Mouse (Mus musculus) lung, postnatal 36 days (tissue): Measurements from ENCODE around the gene Olfr711.
"Not testable (repeated sequence)": the region's sequence is repeated elsewhere in the genome, so short reads cannot be mapped to it uniquely, and the experiment has no call there.

Source experiments
- DNase-seq: peaks from one replicate; pipeline ENCODE4 v3.0.0; 2022; ENCODE audit warnings: mixed read lengths

The Olfr711 gene

DNA sequence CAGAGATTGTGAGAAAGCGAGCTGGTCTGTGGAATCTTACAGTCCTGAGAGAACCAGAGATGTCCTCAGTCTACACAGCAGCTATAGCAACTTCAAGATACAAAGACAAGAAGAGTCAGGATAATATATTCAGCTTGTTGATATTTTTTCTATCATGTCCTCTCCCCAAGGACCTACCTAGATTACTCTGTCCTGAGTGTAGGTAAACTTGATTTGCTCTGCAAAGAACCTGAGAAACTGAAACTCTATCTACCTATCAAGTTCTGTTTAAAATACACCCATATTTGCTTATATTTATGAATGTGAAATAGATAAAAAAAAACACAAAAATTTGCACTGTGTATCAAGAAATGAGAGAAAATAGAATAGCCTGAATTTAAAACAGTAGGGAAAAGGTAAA lies at the start of gene Olfr711:
Gene Olfr711, minus strand, starts transcription at position 101 of the 400 bp plus-strand sequence.
- no peak for DNase-seq

DNA sequence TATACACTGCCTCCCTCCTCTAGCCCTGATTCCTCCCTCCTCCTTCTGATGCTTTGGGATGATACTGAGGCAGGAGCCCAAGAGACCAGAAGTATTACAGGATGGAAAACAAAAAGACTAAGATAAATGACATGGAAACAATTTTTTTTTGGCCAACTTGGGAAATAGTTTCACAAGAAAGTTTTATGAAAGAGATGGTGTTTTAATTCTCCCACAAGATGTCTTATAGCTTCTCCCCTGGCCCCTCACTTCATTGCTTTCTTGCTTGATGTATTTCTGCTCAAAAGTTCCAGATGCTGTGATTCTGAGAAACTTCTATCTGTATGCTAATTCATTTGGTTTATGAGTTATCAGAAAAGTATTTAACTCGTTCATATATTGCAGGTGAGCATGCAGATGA lies 30.7 kb upstream of the Olfr711 start, which contains the start of gene Olfr2:
Gene Olfr2, minus strand, starts transcription at position 101 of the 400 bp plus-strand sequence.
- DNase-seq, result no peak

DNA sequence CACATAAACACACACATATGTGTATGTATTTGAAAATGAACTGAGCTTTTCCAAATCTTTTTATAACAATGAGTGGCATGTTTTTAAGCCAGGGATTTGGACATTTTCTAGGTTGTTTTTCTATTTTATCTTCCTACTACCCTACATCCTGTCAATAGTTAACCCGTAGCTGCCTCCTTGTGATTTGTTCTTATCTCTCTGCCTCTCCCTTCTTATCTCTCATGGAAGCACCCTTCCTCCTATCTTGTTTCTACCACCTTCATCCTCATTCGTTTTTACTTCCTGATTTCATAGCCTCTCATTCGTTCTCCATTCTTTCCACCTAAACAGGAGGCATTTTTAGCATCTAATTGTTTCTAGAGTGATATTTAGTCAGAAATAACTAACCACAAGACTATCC lies 28.9 kb upstream of the Olfr711 start:
- no peak for DNase-seq

DNA sequence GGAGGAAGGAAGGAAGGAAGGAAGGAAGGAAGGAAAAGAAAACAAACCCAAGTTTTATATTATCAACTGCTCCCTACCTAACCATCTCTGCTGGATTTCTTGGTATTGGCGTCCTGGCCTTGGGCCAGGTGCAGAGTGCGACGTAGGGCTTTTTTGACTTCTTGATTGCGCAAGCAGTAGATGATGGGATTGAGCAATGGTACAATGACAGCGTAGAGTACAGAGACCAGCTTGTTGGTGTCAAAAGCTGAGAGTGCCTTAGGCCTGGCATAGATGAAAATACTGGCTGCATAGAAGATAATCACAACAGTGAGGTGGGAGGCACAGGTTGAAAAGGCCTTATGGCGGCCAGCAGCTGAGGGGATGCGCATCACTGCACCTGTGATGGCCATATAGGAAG lies 25.5 kb upstream of the Olfr711 start:
- DNase-seq, result peak; percentile 21

DNA sequence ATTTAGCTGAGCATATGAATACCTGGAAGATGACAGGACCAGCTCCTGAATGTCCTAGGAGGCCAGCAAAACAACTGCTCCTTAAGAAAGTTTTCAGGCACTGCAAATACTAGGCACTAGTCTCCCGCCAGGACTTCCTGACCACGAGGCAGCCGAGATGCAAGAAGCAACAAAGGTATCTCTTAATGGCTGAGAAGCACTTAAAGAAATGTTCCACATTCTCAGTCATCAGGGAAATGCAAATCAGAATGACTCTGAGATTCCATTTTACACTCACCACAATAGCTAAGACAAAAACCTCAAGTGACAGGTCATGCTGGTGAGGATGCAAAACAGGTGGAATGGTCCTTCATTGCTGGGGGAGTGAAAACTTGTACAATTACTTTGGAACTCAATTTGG lies 10.0 kb upstream of the Olfr711 start:
- DNase-seq, result no peak

DNA sequence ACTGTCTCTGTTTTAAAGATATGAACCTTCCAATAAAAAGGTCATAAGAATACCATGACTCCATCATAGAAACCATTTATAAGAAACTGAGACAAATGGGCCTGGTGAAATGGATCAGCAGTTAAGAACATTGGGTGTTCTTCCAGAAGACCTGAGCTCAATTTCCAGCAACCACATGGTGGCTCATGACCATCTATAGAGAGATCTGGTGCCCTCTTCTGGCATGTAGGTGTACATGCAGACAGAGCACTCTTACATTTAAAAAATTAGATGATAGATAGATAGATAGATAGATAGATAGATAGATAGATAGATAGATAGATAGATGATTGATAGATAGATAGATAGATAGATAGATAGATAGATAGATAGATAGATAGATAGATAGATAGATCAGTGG lies 7.8 kb downstream of the Olfr711 start:
- peak; percentile 4 for DNase-seq

DNA sequence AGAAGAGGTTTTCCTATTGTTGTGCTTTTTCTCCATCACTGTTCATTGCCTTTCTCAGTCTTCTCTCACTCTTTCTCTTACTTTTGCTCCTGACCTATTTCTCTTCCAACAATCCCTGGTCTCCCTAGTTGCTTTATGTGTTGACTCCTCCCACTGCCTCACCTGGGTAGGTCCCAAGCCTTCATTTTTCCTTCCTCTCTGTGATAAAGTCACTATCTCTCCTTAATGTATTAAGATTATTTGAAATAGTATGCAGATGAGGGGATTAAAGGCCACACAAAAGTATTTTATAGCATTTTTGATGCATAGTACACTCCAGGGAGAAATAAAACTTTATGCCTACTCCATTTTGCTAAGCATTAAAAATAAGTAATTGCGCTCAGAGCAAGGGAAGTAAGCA lies 11.4 kb downstream of the Olfr711 start, which contains the start of gene Olfr6:
Gene Olfr6, minus strand, starts transcription at position 101 of the 400 bp plus-strand sequence.
- no peak for DNase-seq

DNA sequence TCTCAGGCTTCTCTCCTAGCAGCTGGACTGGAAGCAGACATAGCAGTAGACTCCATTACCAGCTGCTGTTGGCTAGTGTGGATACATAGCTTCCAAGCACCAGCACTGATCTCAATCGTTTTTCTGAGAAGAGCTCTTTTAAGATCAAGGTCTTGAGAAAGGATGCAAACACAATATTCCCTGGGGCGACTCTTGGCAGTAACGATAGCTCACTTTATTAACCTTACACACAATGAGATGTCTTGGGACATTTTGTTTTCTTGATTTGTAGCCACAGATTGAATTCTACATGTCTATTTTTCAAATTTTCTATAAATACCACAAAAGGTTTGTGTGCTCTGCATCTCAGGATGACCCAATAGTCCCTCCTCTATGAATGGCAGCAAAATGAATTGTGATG lies 27.0 kb downstream of the Olfr711 start, which contains the start of gene Olfr710:
Gene Olfr710, minus strand, starts transcription at position 101 of the 400 bp plus-strand sequence.
- no peak for DNase-seq

DNA sequence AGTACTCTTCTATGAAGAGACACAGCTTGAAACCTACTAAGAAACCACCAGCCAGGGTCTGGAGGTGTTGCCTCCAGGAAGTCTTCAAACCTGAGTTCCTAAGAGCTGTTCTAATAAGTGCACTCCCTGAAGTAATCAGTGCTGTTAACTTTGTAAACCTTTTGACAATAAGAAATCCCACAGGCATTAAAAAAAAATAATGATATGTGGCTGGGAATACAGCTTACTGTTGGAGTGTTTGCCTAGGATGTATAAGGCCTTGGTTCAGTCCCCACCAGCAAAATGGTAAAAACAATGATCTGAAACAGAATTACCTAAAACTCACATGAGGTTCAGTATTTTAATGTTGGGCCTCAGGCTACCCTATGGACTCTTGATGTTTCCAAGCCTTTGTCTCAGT lies 43.1 kb downstream of the Olfr711 start, which contains the start of gene Olfr709-ps1:
Gene Olfr709-ps1, minus strand, starts transcription at position 101 of the 400 bp plus-strand sequence.
- DNase-seq, result no peak

DNA sequence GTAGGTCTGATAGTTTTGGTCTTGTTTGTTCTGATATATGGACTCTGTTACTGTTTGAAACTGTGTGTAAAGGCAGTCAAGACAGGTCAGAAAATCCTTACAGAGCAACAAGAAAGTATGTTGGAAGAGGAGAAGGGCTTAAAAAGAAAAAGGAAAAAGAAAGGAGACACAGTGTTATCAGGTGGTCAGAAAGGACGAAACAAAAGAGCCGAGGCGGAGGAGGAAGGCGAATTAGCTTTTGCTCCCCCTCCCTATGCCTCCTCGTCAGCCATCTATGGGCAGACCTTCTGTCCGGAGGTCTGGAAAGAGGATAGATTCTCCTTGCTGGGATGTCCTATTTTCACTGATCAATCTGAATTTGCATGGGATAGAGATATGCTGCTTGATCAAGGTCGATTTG lies 54.3 kb downstream of the Olfr711 start:
- not testable (repeated sequence) for DNase-seq
